Comparison of ENCODE assay signal across 7 mouse cellular contexts in the genomic region with DNA sequence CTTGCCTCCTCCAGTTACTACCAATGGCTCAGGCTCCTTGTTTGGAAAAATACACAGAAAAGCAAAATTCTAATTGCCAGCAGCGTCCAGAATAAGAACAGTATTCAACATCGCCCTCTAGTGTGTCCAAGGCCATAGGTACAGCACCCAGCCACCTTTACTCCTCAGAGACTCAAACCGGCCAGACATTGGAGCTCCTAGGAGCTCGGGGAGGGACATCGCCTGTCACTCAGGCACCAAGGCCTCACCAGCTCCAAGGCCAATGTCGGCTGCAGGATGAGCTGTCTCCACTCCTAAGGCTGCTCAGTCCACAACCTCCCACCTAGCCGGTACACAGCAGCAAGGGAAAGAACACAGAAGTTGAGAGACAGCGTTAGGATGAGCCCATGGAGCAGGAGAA.
DNase-seq lines count a peak whose midpoint lies in the region; ATAC-seq and TF ChIP-seq lines count a peak whose summit lies in the region.

No protein-coding gene starts in this region.

- no peak overlapping the region for H3K9ac ChIP-seq in lung, embryonic 16.5 days (ENCODE audit: low read length)
- no peak overlapping the region for H3K9ac ChIP-seq in intestine, postnatal 0 days (ENCODE audit: low read depth, low read length)
- H3K9ac ChIP-seq in midbrain, embryonic 11.5 days (ENCODE audit: low read length) = no peak overlapping the region

- H3K27me3 ChIP-seq in lung, embryonic 16.5 days (ENCODE audit: control insufficient read depth, insufficient read depth, low read depth, low read length) = no peaks in the 10 kb centered on the region
- no peaks in the 10 kb centered on the region for H3K27me3 ChIP-seq in intestine, postnatal 0 days (replicated peaks; ENCODE audit: control insufficient read depth, insufficient read depth, low read length)
- no peaks in the 10 kb centered on the region for H3K27me3 ChIP-seq in midbrain, embryonic 11.5 days (ENCODE audit: control insufficient read depth, insufficient read depth, low read length)

- no peak for DNase-seq in lung, postnatal 25 days (ENCODE audit: low spot score)
- peak; percentile 68 for DNase-seq in adipocyte (ENCODE audit: low spot score)
- no peak for DNase-seq in midbrain, embryonic 11.5 days (ENCODE audit: low spot score, missing footprints)
- no peak for DNase-seq in thymus, postnatal 25 days

- 37% methylated on average over 8 of the region's 8 CpGs for WGBS in lung, embryonic 16.5 days
- WGBS in intestine, postnatal 0 days = 47% methylated on average over 8 of the region's 8 CpGs
- 40% methylated on average over 8 of the region's 8 CpGs for WGBS in midbrain, embryonic 11.5 days

- H3K36me3 ChIP-seq in lung, embryonic 16.5 days (ENCODE audit: control insufficient read depth, insufficient read depth, low read length) = no peaks in the 10 kb centered on the region
- no peaks in the 10 kb centered on the region for H3K36me3 ChIP-seq in intestine, postnatal 0 days (ENCODE audit: control insufficient read depth, insufficient read depth)
- no peaks in the 10 kb centered on the region for H3K36me3 ChIP-seq in midbrain, embryonic 11.5 days (ENCODE audit: control insufficient read depth, insufficient read depth, low read length)

- peak; percentile 59 for TF ChIP-seq CTCF in cortical plate, adult 2 months (IDR thresholded peaks at IDR 0.05; ENCODE audit: extremely low read depth, insufficient read depth, low read length)
- peak; percentile 66 for TF ChIP-seq CTCF in intestine, postnatal 0 days (IDR thresholded peaks at IDR 0.05; ENCODE audit: low read depth)

- H3K4me1 ChIP-seq in lung, embryonic 16.5 days (replicated peaks; ENCODE audit: control insufficient read depth, insufficient read depth, low read length) = peaks cover 5% of the 10 kb centered on the region; the same call in 1 of the 2 replicates
- H3K4me1 ChIP-seq in cortical plate, adult 2 months (ENCODE audit: control insufficient read depth, insufficient read depth, low read length) = peaks cover 9% of the 10 kb centered on the region
- no peaks in the 10 kb centered on the region for H3K4me1 ChIP-seq in intestine, postnatal 0 days (replicated peaks; ENCODE audit: control insufficient read depth, insufficient read depth, low read length)
- peaks cover 13% of the 10 kb centered on the region for H3K4me1 ChIP-seq in midbrain, embryonic 11.5 days (ENCODE audit: control insufficient read depth, insufficient read depth, low read length)

- no peak overlapping the region for H3K4me3 ChIP-seq in lung, embryonic 16.5 days (ENCODE audit: low read length)
- H3K4me3 ChIP-seq in cortical plate, adult 2 months (ENCODE audit: insufficient read depth, low read length) = peak overlapping the region; percentile 34; the same call in 1 of the 2 replicates
- H3K4me3 ChIP-seq in intestine, postnatal 0 days (ENCODE audit: low read depth, low read length) = no peak overlapping the region
- H3K4me3 ChIP-seq in midbrain, embryonic 11.5 days (ENCODE audit: low read depth, low read length) = no peak overlapping the region

- no peaks in the 10 kb centered on the region for H3K9me3 ChIP-seq in lung, embryonic 16.5 days (ENCODE audit: control insufficient read depth, low read length)
- no peaks in the 10 kb centered on the region for H3K9me3 ChIP-seq in intestine, postnatal 0 days (ENCODE audit: control insufficient read depth)
- no peaks in the 10 kb centered on the region for H3K9me3 ChIP-seq in midbrain, embryonic 11.5 days (ENCODE audit: control insufficient read depth, low read length)

- peak; percentile 26; the same call in 1 of the 2 replicates for ATAC-seq in lung, embryonic 16.5 days (ENCODE audit: low read depth)
- peak; percentile 56 for ATAC-seq in intestine, postnatal 0 days
- ATAC-seq in midbrain, embryonic 11.5 days (ENCODE audit: low FRiP score) = peak; percentile 31

- no peak overlapping the region for H3K27ac ChIP-seq in lung, embryonic 16.5 days (ENCODE audit: low read length)
- peak overlapping the region; percentile 85; the same call in 1 of the 2 replicates for H3K27ac ChIP-seq in cortical plate, adult 2 months (ENCODE audit: insufficient read depth, low read length)
- no peak overlapping the region for H3K27ac ChIP-seq in intestine, postnatal 0 days (ENCODE audit: low read depth, low read length)
- no peak overlapping the region for H3K27ac ChIP-seq in midbrain, embryonic 11.5 days (ENCODE audit: low read depth, low read length)

- no peak overlapping the region for H3K4me2 ChIP-seq in lung, embryonic 16.5 days (ENCODE audit: low read depth, low read length)
- no peak overlapping the region for H3K4me2 ChIP-seq in intestine, postnatal 0 days (replicated peaks; ENCODE audit: low read depth)
- H3K4me2 ChIP-seq in midbrain, embryonic 11.5 days = peak overlapping the region; percentile 42

- TF ChIP-seq POLR2A in cortical plate, adult 2 months (IDR thresholded peaks at IDR 0.05; ENCODE audit: extremely low read depth, insufficient read depth, low read length) = peak; percentile 36; the same call in 1 of the 2 replicates
